Mouse (Mus musculus) gastrocnemius, adult 2 months (tissue): ENCODE measurements around the gene Abr. TPM values are rescaled to one million over a fixed set of nuclear protein-coding genes. Genes with fewer than 3 reads are reported as not detected.

Source experiments
- DNase-seq: peaks from one replicate; pipeline ENCODE4 v3.0.0; 2022
- H3K27ac ChIP-seq: fragments of 200-600 bp; 2 replicates; pipeline ENCODE4 v1.8.1; 2022; ENCODE audit warnings: mild to moderate bottlenecking
- H3K4me3 ChIP-seq: fragments of 200-600 bp; 2 replicates; pipeline ENCODE4 v1.8.1; 2022; ENCODE audit warnings: mild to moderate bottlenecking, moderate library complexity
- CTCF ChIP-seq: fragments of 200-600 bp; IDR thresholded peaks from 2 replicates; pipeline ENCODE4 v1.8.1; 2022; ENCODE audit warnings: antibody characterized with exemption, mild to moderate bottlenecking, moderate library complexity
- intact Hi-C: fragments of 180-260 bp; cut with DNase I; formaldehyde crosslinking; loops from one replicate; pipeline ENCODE4 v1.15.1; 2025
- total RNA-seq, 2 experiments: library from RNA; stranded (reverse); gene quantifications; 2 replicates each; pipeline ENCODE4 v1.2.3; 2021

The Abr gene
- total RNA-seq, 2 experiments from 2014 or later = 10.2 to 19.2 TPM

GRCm38 (mm10) chr11:76410826-76411225 is 211.3 kb downstream of the Abr start:
- Histone ChIP-seq H3K4me3 (no peak overlapping the region), H3K27ac (no peak overlapping the region)
- TF ChIP-seq CTCF = peak; percentile 74
- DNase-seq = peak; percentile 63
- intact Hi-C loops = loop anchor here (2.0 to 10.0 kb wide), 2 partner anchors 44 to 636 kb away; no protein-coding TSS in a partner anchor

GRCm38 (mm10) chr11:76406702-76407583 is 215.2 kb downstream of the Abr start, which contains the start of gene Timm22:
Gene Timm22 (plus strand): TSS chr11:76406952.
- intact Hi-C loops = loop anchor here (1.0 to 5.0 kb wide), 2 partner anchors 154 to 230 kb away; partner anchors contain the start of genes Fam57a and Vps53
- TF ChIP-seq CTCF = no peak; the same call in 1 of the 2 replicates
- DNase-seq = peak; percentile 95
- H3K4me3 ChIP-seq = peak within 1 kb of the TSS; percentile 95
- H3K27ac ChIP-seq = peak within 1 kb of the TSS; percentile 93

DNA sequence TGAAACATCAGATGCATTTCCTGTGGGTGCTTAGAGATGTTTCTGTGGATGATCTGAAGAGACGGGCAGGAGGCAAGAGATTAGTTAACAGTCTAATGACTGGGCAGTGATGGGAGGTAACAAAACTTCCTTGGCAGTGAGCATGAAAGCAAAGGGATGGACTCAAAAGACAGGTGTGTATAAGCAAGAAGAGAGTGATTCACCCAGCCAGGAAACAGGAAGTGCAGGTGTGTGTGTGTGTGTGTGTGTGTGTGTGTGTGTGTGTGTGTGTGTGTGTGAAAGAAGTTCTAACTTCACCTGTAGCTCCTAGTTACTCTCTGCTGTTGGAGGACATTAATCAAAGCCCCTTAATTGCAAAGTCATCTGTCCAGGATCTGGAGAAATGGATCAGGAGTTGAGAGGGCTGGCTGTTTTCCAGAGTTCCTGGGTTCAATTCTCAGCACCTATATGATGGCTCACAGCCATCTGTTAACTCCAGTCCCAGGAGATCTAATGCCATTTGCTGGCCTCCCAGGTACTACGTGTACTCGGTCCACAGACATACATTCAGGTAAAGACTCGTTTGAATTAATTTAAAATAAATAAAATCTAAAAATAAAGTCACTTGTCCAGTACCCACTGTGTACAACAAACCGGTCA is 216.4 kb downstream of the Abr start:
- Histone ChIP-seq H3K4me3 (no peak overlapping the region), H3K27ac (no peak overlapping the region)
- intact Hi-C loops = loop anchor here (1.0 to 5.0 kb wide), 2 partner anchors 152 to 228 kb away; partner anchors contain the start of genes Fam57a and Vps53
- no peak for DNase-seq
- TF ChIP-seq CTCF = no peak

GRCm38 (mm10) chr11:76405113-76405512 is 217.0 kb downstream of the Abr start:
- no peak overlapping the region for H3K27ac ChIP-seq
- intact Hi-C loops = loop anchor here (5.0 kb wide), 1 partner anchor 228 kb away; the partner anchor contains the start of genes Fam57a and Vps53
- no peak for TF ChIP-seq CTCF
- no peak for DNase-seq
- no peak overlapping the region for H3K4me3 ChIP-seq

GRCm38 (mm10) chr11:76401398-76401797 is 220.7 kb downstream of the Abr start:
- intact Hi-C loops = loop anchor here (5.0 kb wide), 1 partner anchor 129 kb away; no protein-coding TSS in a partner anchor
- no peak overlapping the region for H3K4me3 ChIP-seq
- TF ChIP-seq CTCF = no peak
- H3K27ac ChIP-seq = no peak overlapping the region
- DNase-seq = peak; percentile 40

DNA sequence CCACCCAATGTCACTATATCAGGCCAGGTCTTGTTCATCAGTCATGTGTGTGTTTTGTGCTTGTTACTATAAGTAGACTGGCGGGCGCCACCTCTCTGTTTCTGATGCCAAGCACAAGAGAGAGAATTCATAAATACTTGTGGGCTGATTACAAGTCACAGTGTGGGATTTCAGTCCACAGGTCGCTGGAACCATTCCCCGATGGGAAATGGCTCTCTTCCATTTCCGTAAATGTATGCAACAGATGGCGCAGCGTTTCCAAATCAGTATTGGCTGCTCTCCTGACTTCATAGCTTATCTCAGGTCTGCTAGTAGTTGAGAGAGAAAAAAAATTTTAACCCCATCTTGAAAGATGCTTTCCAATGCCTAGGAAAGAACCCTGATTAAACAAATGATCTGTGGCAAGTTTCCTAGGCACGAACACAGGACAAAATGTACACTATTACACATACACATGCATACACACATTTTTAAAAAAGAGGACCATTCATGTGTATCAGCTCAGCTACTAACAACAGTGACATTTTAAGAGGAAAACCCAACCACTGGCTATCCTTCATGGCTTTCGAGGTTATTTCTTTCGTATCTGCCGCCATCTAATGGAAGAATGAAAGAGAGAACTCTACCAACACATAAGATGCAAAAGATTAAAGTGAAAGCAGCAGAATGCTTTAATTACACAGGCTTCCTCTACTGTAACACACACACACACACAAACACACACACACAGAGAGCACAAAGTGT is 222.4 kb downstream of the Abr start:
- peak; percentile 71 for TF ChIP-seq CTCF
- Histone ChIP-seq H3K4me3 (peak overlapping the region; percentile 95), H3K27ac (peak overlapping the region; percentile 96)
- peak; percentile 48 for DNase-seq
- intact Hi-C loops = loop anchor here (1.0 to 5.0 kb wide), 5 partner anchors 19 to 146 kb away; no protein-coding TSS in a partner anchor

- intact Hi-C loops = loop anchor here (1.0 to 5.0 kb wide), 4 partner anchors 18 to 146 kb away; no protein-coding TSS in a partner anchor
- TF ChIP-seq CTCF = peak; percentile 33; the same call in 1 of the 2 replicates
- Histone ChIP-seq H3K4me3 (peak within 1 kb of the TSS; percentile 95), H3K27ac (peak within 1 kb of the TSS; percentile 96)
- peak; percentile 99 for DNase-seq
Observed at GRCm38 (mm10) chr11:76398798-76399586, 223.1 kb downstream of the Abr start, which contains the start of gene Nxn. Gene Nxn (minus strand): TSS chr11:76399140.

DNA sequence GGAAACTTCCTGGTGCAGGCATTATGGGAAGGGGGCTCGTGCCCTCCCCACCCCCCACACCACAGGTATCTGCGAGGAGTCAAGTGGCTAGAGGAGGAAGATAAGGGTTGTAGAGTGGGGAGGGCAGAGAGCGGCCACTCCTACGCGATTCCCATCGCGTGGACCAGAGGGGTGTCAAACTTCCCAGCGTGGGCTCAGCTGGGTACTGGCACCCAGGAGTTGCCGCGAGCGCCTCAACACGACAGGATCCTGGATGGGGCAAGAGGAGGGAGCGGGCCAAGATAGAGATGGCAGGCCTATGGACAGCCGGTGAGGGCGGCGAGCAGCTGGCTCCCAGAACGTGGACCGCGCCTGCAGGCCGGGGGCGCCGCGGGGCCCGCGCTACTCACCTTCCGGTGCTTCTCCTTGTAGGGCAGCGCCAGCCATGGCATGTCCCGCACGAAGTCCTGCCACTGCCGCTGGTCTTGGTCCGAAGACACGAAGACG is 223.8 kb downstream of the Abr start:
- intact Hi-C loops = loop anchor here (2.0 to 5.0 kb wide), 3 partner anchors 18 to 86 kb away; no protein-coding TSS in a partner anchor

GRCm38 (mm10) chr11:76397650-76398311 is 224.3 kb downstream of the Abr start:
- no peak for TF ChIP-seq CTCF
- intact Hi-C loops = loop anchor here (2.0 to 5.0 kb wide), 3 partner anchors 17 to 85 kb away; no protein-coding TSS in a partner anchor
- peak overlapping the region; percentile 96 for H3K27ac ChIP-seq
- H3K4me3 ChIP-seq = peak overlapping the region; percentile 95
- peak; percentile 63 for DNase-seq

More for the DNA sequence above, 223.8 kb downstream of the Abr start:
- Histone ChIP-seq H3K27ac (peak overlapping the region; percentile 96), H3K4me3 (peak overlapping the region; percentile 95)
- TF ChIP-seq CTCF = no peak
- DNase-seq = peak; percentile 87

GRCm38 (mm10) chr11:76392996-76393395 is 229.1 kb downstream of the Abr start:
- no peak overlapping the region for H3K4me3 ChIP-seq
- no peak overlapping the region for H3K27ac ChIP-seq
- no peak for DNase-seq
- TF ChIP-seq CTCF = no peak
- intact Hi-C loops = no loop called here
